Mouse (Mus musculus): ENCODE results near the gene Tbata. TPM values are rescaled to one million over a fixed set of nuclear protein-coding genes. Genes with fewer than 3 reads are reported as not detected.

The Tbata gene
- polyA plus RNA-seq, 1 experiment = 1,293 TPM

- 90% methylated on average over 4 of the region's 4 CpGs for WGBS
- Histone ChIP-seq H3K36me3 (ENCODE audit: control insufficient read depth, insufficient read depth, low read length) (no peaks in the 10 kb centered on the region), H3K4me3 (ENCODE audit: control insufficient read depth, insufficient read depth, low read length) (no peak overlapping the region), H3K4me1 (replicated peaks; ENCODE audit: control insufficient read depth, insufficient read depth, low read length) (peaks cover 3% of the 10 kb centered on the region; the same call in 1 of the 2 replicates), H3K27ac (ENCODE audit: control insufficient read depth, insufficient read depth, low read length) (no peak overlapping the region), H3K27me3 (ENCODE audit: control insufficient read depth, insufficient read depth, low read length) (no peaks in the 10 kb centered on the region)
- TF ChIP-seq CTCF (IDR thresholded peaks at IDR 0.05; ENCODE audit: borderline replicate concordance, control insufficient read depth, extremely low read depth, insufficient read depth, low read length, poor library complexity) (no peak), POLR2A (IDR thresholded peaks at IDR 0.05; ENCODE audit: control insufficient read depth, extremely low read depth, insufficient read depth, low read length, poor library complexity) (no peak)
- DNase-seq = no peak
Observed at GRCm38 (mm10) chr10:61211105-61211504, 39.4 kb downstream of the Tbata start.

- 10% methylated on average over 13 of the region's 13 CpGs for WGBS
- no peak overlapping the region for H3K27ac ChIP-seq (ENCODE audit: control insufficient read depth, insufficient read depth, low read length)
- peak; percentile 53 for DNase-seq
- H3K27me3 ChIP-seq (ENCODE audit: control insufficient read depth, insufficient read depth, low read length) = no peaks in the 10 kb centered on the region
- no peaks in the 10 kb centered on the region for H3K36me3 ChIP-seq (ENCODE audit: control insufficient read depth, insufficient read depth, low read length)
- peaks cover 3% of the 10 kb centered on the region; the same call in 1 of the 2 replicates for H3K4me1 ChIP-seq (replicated peaks; ENCODE audit: control insufficient read depth, insufficient read depth, low read length)
- no peak overlapping the region for H3K4me3 ChIP-seq (ENCODE audit: control insufficient read depth, insufficient read depth, low read length)
- TF ChIP-seq POLR2A (IDR thresholded peaks at IDR 0.05; ENCODE audit: control insufficient read depth, extremely low read depth, insufficient read depth, low read length, poor library complexity) (no peak), CTCF (IDR thresholded peaks at IDR 0.05; ENCODE audit: borderline replicate concordance, control insufficient read depth, extremely low read depth, insufficient read depth, low read length, poor library complexity) (peak; percentile 84; the same call in 1 of the 2 replicates)
Observed at GRCm38 (mm10) chr10:61211743-61212142, 40.0 kb downstream of the Tbata start.

GRCm38 (mm10) chr10:61212817-61213216 is 41.1 kb downstream of the Tbata start:
- WGBS = 33% methylated on average over 11 of the region's 11 CpGs

GRCm38 (mm10) chr10:61215658-61216057 is 43.9 kb downstream of the Tbata start:
- H3K36me3 ChIP-seq (ENCODE audit: control insufficient read depth, insufficient read depth, low read length) = no peaks in the 10 kb centered on the region
- H3K27ac ChIP-seq (ENCODE audit: control insufficient read depth, insufficient read depth, low read length) = no peak overlapping the region
- H3K4me1 ChIP-seq (replicated peaks; ENCODE audit: control insufficient read depth, insufficient read depth, low read length) = peaks cover 3% of the 10 kb centered on the region; the same call in 1 of the 2 replicates
- peak; percentile 37 for DNase-seq
- TF ChIP-seq CTCF (IDR thresholded peaks at IDR 0.05; ENCODE audit: borderline replicate concordance, control insufficient read depth, extremely low read depth, insufficient read depth, low read length, poor library complexity) (no peak), POLR2A (IDR thresholded peaks at IDR 0.05; ENCODE audit: control insufficient read depth, extremely low read depth, insufficient read depth, low read length, poor library complexity) (no peak)
- no peaks in the 10 kb centered on the region for H3K27me3 ChIP-seq (ENCODE audit: control insufficient read depth, insufficient read depth, low read length)
- WGBS = 98% methylated on average over 6 of the region's 6 CpGs
- H3K4me3 ChIP-seq (ENCODE audit: control insufficient read depth, insufficient read depth, low read length) = no peak overlapping the region

More at GRCm38 (mm10) chr10:61212817-61213216, 41.1 kb downstream of the Tbata start:
- Histone ChIP-seq H3K4me1 (replicated peaks; ENCODE audit: control insufficient read depth, insufficient read depth, low read length) (peaks cover 3% of the 10 kb centered on the region; the same call in 1 of the 2 replicates), H3K4me3 (ENCODE audit: control insufficient read depth, insufficient read depth, low read length) (no peak overlapping the region), H3K27me3 (ENCODE audit: control insufficient read depth, insufficient read depth, low read length) (no peaks in the 10 kb centered on the region), H3K36me3 (ENCODE audit: control insufficient read depth, insufficient read depth, low read length) (no peaks in the 10 kb centered on the region), H3K27ac (ENCODE audit: control insufficient read depth, insufficient read depth, low read length) (no peak overlapping the region)
- no peak for TF ChIP-seq POLR2A (IDR thresholded peaks at IDR 0.05; ENCODE audit: control insufficient read depth, extremely low read depth, insufficient read depth, low read length, poor library complexity)
- TF ChIP-seq CTCF (IDR thresholded peaks at IDR 0.05; ENCODE audit: borderline replicate concordance, control insufficient read depth, extremely low read depth, insufficient read depth, low read length, poor library complexity) = no peak
- no peak for DNase-seq

- 27% methylated on average over 4 of the region's 4 CpGs for WGBS
- Histone ChIP-seq H3K4me1 (replicated peaks; ENCODE audit: control insufficient read depth, insufficient read depth, low read length) (peaks cover 3% of the 10 kb centered on the region; the same call in 1 of the 2 replicates), H3K36me3 (ENCODE audit: control insufficient read depth, insufficient read depth, low read length) (no peaks in the 10 kb centered on the region), H3K4me3 (ENCODE audit: control insufficient read depth, insufficient read depth, low read length) (no peak overlapping the region), H3K27me3 (ENCODE audit: control insufficient read depth, insufficient read depth, low read length) (no peaks in the 10 kb centered on the region), H3K27ac (ENCODE audit: control insufficient read depth, insufficient read depth, low read length) (no peak overlapping the region)
- no peak for DNase-seq
- no peak for TF ChIP-seq POLR2A (IDR thresholded peaks at IDR 0.05; ENCODE audit: control insufficient read depth, extremely low read depth, insufficient read depth, low read length, poor library complexity)
- no peak for TF ChIP-seq CTCF (IDR thresholded peaks at IDR 0.05; ENCODE audit: borderline replicate concordance, control insufficient read depth, extremely low read depth, insufficient read depth, low read length, poor library complexity)
Observed at GRCm38 (mm10) chr10:61216163-61216562, 44.4 kb downstream of the Tbata start.

GRCm38 (mm10) chr10:61219318-61219717 is 47.6 kb downstream of the Tbata start:
- Histone ChIP-seq H3K27me3 (ENCODE audit: control insufficient read depth, insufficient read depth, low read length) (no peaks in the 10 kb centered on the region), H3K36me3 (ENCODE audit: control insufficient read depth, insufficient read depth, low read length) (no peaks in the 10 kb centered on the region), H3K4me3 (ENCODE audit: control insufficient read depth, insufficient read depth, low read length) (no peak overlapping the region), H3K27ac (ENCODE audit: control insufficient read depth, insufficient read depth, low read length) (no peak overlapping the region), H3K4me1 (replicated peaks; ENCODE audit: control insufficient read depth, insufficient read depth, low read length) (no peaks in the 10 kb centered on the region)
- no peak for TF ChIP-seq CTCF (IDR thresholded peaks at IDR 0.05; ENCODE audit: borderline replicate concordance, control insufficient read depth, extremely low read depth, insufficient read depth, low read length, poor library complexity)
- no peak for TF ChIP-seq POLR2A (IDR thresholded peaks at IDR 0.05; ENCODE audit: control insufficient read depth, extremely low read depth, insufficient read depth, low read length, poor library complexity)
- 98% methylated on average over 4 of the region's 4 CpGs for WGBS
- DNase-seq = no peak

GRCm38 (mm10) chr10:61225694-61226093 is 53.9 kb downstream of the Tbata start:
- Histone ChIP-seq H3K27me3 (ENCODE audit: control insufficient read depth, insufficient read depth, low read length) (no peaks in the 10 kb centered on the region), H3K4me1 (replicated peaks; ENCODE audit: control insufficient read depth, insufficient read depth, low read length) (peaks cover 10% of the 10 kb centered on the region; the same call in 1 of the 2 replicates), H3K36me3 (ENCODE audit: control insufficient read depth, insufficient read depth, low read length) (no peaks in the 10 kb centered on the region), H3K27ac (ENCODE audit: control insufficient read depth, insufficient read depth, low read length) (no peak overlapping the region), H3K4me3 (ENCODE audit: control insufficient read depth, insufficient read depth, low read length) (no peak overlapping the region)
- no peak for TF ChIP-seq CTCF (IDR thresholded peaks at IDR 0.05; ENCODE audit: borderline replicate concordance, control insufficient read depth, extremely low read depth, insufficient read depth, low read length, poor library complexity)
- no peak for TF ChIP-seq POLR2A (IDR thresholded peaks at IDR 0.05; ENCODE audit: control insufficient read depth, extremely low read depth, insufficient read depth, low read length, poor library complexity)
- no peak for DNase-seq
- WGBS = 94% methylated on average over 5 of the region's 5 CpGs

Data from thymus, adult 2 months (tissue).